Comparison of ENCODE assay signal across 8 mouse cellular contexts in the genomic region with DNA sequence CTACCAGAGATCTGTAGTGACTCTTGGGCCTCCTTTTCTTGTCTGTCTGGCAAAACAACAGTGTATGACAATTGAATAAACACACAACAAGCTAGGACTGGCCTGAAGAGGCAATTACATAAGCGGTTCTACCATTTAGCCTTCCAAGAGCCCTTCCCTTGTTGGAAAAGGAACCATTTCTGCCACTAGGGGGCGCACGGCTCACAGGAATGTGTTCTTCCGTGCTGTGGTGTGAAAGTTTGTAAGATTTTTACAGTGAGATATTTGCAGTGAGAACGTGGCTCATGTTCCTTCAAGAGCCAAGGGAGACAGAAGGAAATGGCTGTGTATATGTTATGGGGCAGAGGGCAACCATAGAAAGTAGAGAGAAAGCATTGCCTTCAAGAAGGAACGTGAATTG. TPM values are rescaled to one million over a fixed set of nuclear protein-coding genes. Genes with fewer than 3 reads are reported as not detected.
DNase-seq lines count a peak whose midpoint lies in the region; ATAC-seq lines count a peak whose summit lies in the region.

No protein-coding gene starts in this region.

- 20% methylated on average over 6 of the region's 6 CpGs for WGBS in heart, embryonic 12.5 days
- WGBS in hindbrain, embryonic 16.5 days = 14% methylated on average over 6 of the region's 6 CpGs
- 4% methylated on average over 6 of the region's 6 CpGs for WGBS in stomach, embryonic 14.5 days

- peak; percentile 96 for DNase-seq in heart, adult 11 months
- DNase-seq in c-Kit-negative CD71-positive TER-119-positive erythroid progenitor cells, embryonic 14.5 days (ENCODE audit: low read depth, low spot score) = peak; percentile 42
- DNase-seq in forelimb bud, embryonic 11.5 days (ENCODE audit: low read depth, low spot score) = peak; percentile 85
- DNase-seq in left cerebral cortex, adult 8-10 months (ENCODE audit: low spot score in 2 of 2) = peak; percentile 77 to 90
- peak; percentile 66 to 90 for DNase-seq in monocyte, adult 2 months (ENCODE audit: low read depth in 1 of 2, low spot score in 2 of 2)

- H3K27ac ChIP-seq in heart, embryonic 12.5 days (ENCODE audit: poor library complexity, severe bottlenecking) = no peak overlapping the region
- H3K27ac ChIP-seq in hindbrain, embryonic 16.5 days (ENCODE audit: low read depth, low read length) = no peak overlapping the region
- H3K27ac ChIP-seq in stomach, embryonic 14.5 days (ENCODE audit: low read length) = no peak overlapping the region

- H3K9ac ChIP-seq in heart, embryonic 12.5 days = no peak overlapping the region
- no peak overlapping the region for H3K9ac ChIP-seq in hindbrain, embryonic 16.5 days (ENCODE audit: low read depth, low read length)
- no peak overlapping the region for H3K9ac ChIP-seq in stomach, embryonic 14.5 days (replicated peaks; ENCODE audit: low read depth, low read length)

- no peaks in the 10 kb centered on the region for H3K4me1 ChIP-seq in heart, embryonic 12.5 days (replicated peaks)
- no peaks in the 10 kb centered on the region for H3K4me1 ChIP-seq in hindbrain, embryonic 16.5 days (ENCODE audit: control insufficient read depth, insufficient read depth, low read depth, low read length)
- H3K4me1 ChIP-seq in stomach, embryonic 14.5 days (ENCODE audit: control insufficient read depth, insufficient read depth, low read length) = no peaks in the 10 kb centered on the region

- no peaks in the 10 kb centered on the region for H3K9me3 ChIP-seq in heart, embryonic 12.5 days (replicated peaks)
- no peaks in the 10 kb centered on the region for H3K9me3 ChIP-seq in hindbrain, embryonic 16.5 days (ENCODE audit: control insufficient read depth, low read length)
- H3K9me3 ChIP-seq in stomach, embryonic 14.5 days (ENCODE audit: control insufficient read depth, low read depth, low read length) = no peaks in the 10 kb centered on the region

- H3K4me3 ChIP-seq in heart, embryonic 12.5 days = no peak overlapping the region
- H3K4me3 ChIP-seq in hindbrain, embryonic 16.5 days (ENCODE audit: low read length) = no peak overlapping the region
- H3K4me3 ChIP-seq in stomach, embryonic 14.5 days (ENCODE audit: low read depth, low read length) = no peak overlapping the region

- no peak for ATAC-seq in heart, embryonic 12.5 days (ENCODE audit: insufficient number of reproducible peaks, low FRiP score)
- peak; percentile 65; the same call in 1 of the 2 replicates for ATAC-seq in hindbrain, embryonic 16.5 days
- peak; percentile 61; the same call in 1 of the 2 replicates for ATAC-seq in stomach, embryonic 14.5 days (ENCODE audit: insufficient number of reproducible peaks, insufficient read depth, low FRiP score, low read depth)

- H3K27me3 ChIP-seq in heart, embryonic 12.5 days (replicated peaks) = peaks cover 11% of the 10 kb centered on the region
- no peaks in the 10 kb centered on the region for H3K27me3 ChIP-seq in hindbrain, embryonic 16.5 days (replicated peaks; ENCODE audit: control insufficient read depth, insufficient read depth, low read length)
- H3K27me3 ChIP-seq in stomach, embryonic 14.5 days (ENCODE audit: control insufficient read depth, insufficient read depth, low read length) = no peaks in the 10 kb centered on the region

- H3K36me3 ChIP-seq in heart, embryonic 12.5 days = no peaks in the 10 kb centered on the region
- H3K36me3 ChIP-seq in hindbrain, embryonic 16.5 days (ENCODE audit: control insufficient read depth, insufficient read depth, low read length) = no peaks in the 10 kb centered on the region
- no peaks in the 10 kb centered on the region for H3K36me3 ChIP-seq in stomach, embryonic 14.5 days (ENCODE audit: control insufficient read depth, insufficient read depth, low read length)

- no peak overlapping the region for H3K4me2 ChIP-seq in heart, embryonic 12.5 days
- no peak overlapping the region for H3K4me2 ChIP-seq in hindbrain, embryonic 16.5 days (ENCODE audit: low read length)
- no peak overlapping the region for H3K4me2 ChIP-seq in stomach, embryonic 14.5 days (replicated peaks; ENCODE audit: low read depth, low read length)

RNA-seq across cellular contexts. Expression of gene Tmprss4, which starts 17.7 kb away (rescaled TPM):
- not detected in 2 replicates for polyA plus RNA-seq in heart, embryonic 12.5 days (2016; fragmentation: Nextera tagmentation; extraction: Ambion mirVana)
- not detected in 2 replicates for polyA plus RNA-seq in hindbrain, embryonic 16.5 days (2015; fragmentation: Nextera tagmentation; extraction: Ambion mirVana)
- total RNA-seq in left cerebral cortex, adult 8-10 months (2022) = under 1 TPM in 3 of 4 experiments, not detected in 1; 0.16 to 0.66 (median 0.30) TPM
- 19.2 and 20.5 TPM in 2 replicates for polyA plus RNA-seq in stomach, embryonic 14.5 days (2014; fragmentation: Nextera tagmentation; extraction: Ambion mirVana)

RNA-seq across cellular contexts. Expression of gene BC049352, which starts 39.8 kb away (rescaled TPM):
- not detected in 2 replicates for polyA plus RNA-seq in heart, embryonic 12.5 days (2016; fragmentation: Nextera tagmentation; extraction: Ambion mirVana)
- polyA plus RNA-seq in hindbrain, embryonic 16.5 days (2015; fragmentation: Nextera tagmentation; extraction: Ambion mirVana) = not detected in 2 replicates
- total RNA-seq in left cerebral cortex, adult 8-10 months (2022) = 1 to 10 TPM; 1.6 to 1.9 (median 1.7) TPM
- 0.31 TPM in 1 of 2 replicates, not detected in the other for polyA plus RNA-seq in stomach, embryonic 14.5 days (2014; fragmentation: Nextera tagmentation; extraction: Ambion mirVana)

RNA-seq across cellular contexts. Expression of gene Il10ra, which starts 47.4 kb away (rescaled TPM):
- 0.63 and 0.74 TPM in 2 replicates for polyA plus RNA-seq in heart, embryonic 12.5 days (2016; fragmentation: Nextera tagmentation; extraction: Ambion mirVana)
- 0.70 and 0.94 TPM in 2 replicates for polyA plus RNA-seq in hindbrain, embryonic 16.5 days (2015; fragmentation: Nextera tagmentation; extraction: Ambion mirVana)
- 1 to 10 TPM; 3.2 to 8.3 (median 4.9) TPM for total RNA-seq in left cerebral cortex, adult 8-10 months (2022)
- polyA plus RNA-seq in stomach, embryonic 14.5 days (2014; fragmentation: Nextera tagmentation; extraction: Ambion mirVana) = 1.1 and 1.5 TPM in 2 replicates

Comparison
In these comparisons a context has a peak if more than half of its experiments do, and no peak if none do; other contexts are left out.
1. DNase-seq: peak in every context shown above with its lines; median percentile 96 in heart, adult 11 months; 85 in forelimb bud, embryonic 11.5 days; 84 in left cerebral cortex, adult 8-10 months; 78 in monocyte, adult 2 months; 42 in c-Kit-negative CD71-positive TER-119-positive erythroid progenitor cells, embryonic 14.5 days.
2. RNA of gene Tmprss4, which starts 17.7 kb away (polyA plus RNA-seq): 19.2 to 20.5 TPM in stomach, embryonic 14.5 days; not detected in heart, embryonic 12.5 days and not detected in hindbrain, embryonic 16.5 days; every median in the first group is over 10 times any median in the second.